Mouse (Mus musculus): ENCODE data around the gene Plagl1.
A peak's percentile ranks its signal among the peaks of the same experiment; 100 is the strongest.
"Not testable (repeated sequence)": the region's sequence is repeated elsewhere in the genome, so short reads cannot be mapped to it uniquely, and the experiment has no call there.

Plagl1 gene

GRCm38 (mm10) chr10:13060021-13060668, at the start of gene Plagl1:
Plagl1 (plus strand) TSS chr10:13060504.
- no peak for DNase-seq (ENCODE audit: low read depth in 1 of 2, low spot score in 2 of 2)

DNA sequence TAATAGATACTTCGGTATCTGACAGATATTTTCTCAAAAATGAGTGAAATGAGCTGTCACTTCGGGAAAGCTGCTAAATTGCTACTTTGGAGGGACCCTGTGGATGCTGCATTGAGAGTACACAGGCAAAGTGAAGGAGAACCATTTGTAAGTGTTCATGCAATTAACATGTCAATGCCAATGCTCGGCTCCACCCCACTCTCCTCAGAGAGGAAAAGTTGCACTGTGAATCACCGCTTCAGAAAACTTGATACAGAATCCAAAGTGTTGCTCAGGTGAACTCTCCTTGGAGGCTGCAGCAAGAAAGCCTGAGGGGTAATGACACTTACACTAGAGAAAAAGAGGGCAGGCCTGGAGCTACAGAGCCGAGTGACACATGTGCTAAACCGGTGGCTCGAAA, 46.3 kb upstream of the Plagl1 start:
- DNase-seq (ENCODE audit: low read depth in 1 of 2, low spot score in 2 of 2): no peak

GRCm38 (mm10) chr10:13016573-13016972, 43.7 kb upstream of the Plagl1 start:
- peak in 1 of 2 experiments; percentile 9 for DNase-seq (ENCODE audit: low read depth in 1 of 2, low spot score in 2 of 2)

DNA sequence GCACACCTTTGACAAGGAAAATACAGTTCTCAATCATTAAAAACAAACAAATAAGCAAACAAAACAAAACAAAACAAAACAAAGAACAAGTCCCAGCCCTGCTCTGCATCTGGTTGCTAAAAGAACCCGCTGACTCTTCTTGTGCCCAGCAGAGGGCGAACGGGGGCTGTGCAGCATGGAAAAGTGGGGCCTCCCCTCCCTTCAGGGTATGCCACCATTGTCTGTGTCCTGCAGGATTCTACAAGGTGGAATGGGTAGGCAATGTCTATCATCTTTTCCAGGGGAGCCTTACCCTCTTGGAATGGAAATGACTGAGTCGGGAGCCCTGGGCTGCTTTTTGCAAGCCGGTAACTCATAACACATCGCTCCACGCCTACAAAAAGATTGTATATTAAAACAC, 41.8 kb upstream of the Plagl1 start:
- no peak for DNase-seq (ENCODE audit: low read depth in 1 of 2, low spot score in 2 of 2)

- DNase-seq (ENCODE audit: low read depth in 1 of 2, low spot score in 2 of 2): no peak
Observed at GRCm38 (mm10) chr10:13019026-13019425, 41.3 kb upstream of the Plagl1 start.

GRCm38 (mm10) chr10:13022103-13022502, 38.2 kb upstream of the Plagl1 start:
- no peak for DNase-seq (ENCODE audit: low read depth in 1 of 2, low spot score in 2 of 2)

GRCm38 (mm10) chr10:13023985-13024384, 36.3 kb upstream of the Plagl1 start:
- not testable (repeated sequence) for DNase-seq (ENCODE audit: low read depth in 1 of 2, low spot score in 2 of 2)

GRCm38 (mm10) chr10:13027702-13028101, 32.6 kb upstream of the Plagl1 start:
- DNase-seq (ENCODE audit: low read depth in 1 of 2, low spot score in 2 of 2): no peak

GRCm38 (mm10) chr10:13028215-13028614, 32.1 kb upstream of the Plagl1 start:
- no peak for DNase-seq (ENCODE audit: low read depth in 1 of 2, low spot score in 2 of 2)

DNA sequence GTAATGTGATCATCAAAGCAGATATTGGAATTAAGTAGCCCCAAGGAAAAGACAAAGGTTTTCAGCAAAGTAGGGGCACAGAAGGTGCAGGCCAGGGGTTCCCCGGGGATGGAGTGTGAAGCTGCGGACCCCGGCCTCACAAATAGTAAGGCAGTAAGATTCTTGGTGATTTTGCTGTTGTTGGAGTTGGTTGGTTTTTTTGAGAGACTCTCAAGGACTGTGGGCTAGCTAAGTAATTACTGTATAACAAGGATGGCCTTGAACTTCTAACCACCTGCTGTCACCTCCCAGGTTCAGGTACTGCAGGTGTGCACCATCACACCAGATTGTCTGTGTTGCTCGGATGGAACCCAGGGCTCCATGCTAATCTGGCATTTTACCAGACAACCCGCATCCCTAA, 30.9 kb upstream of the Plagl1 start:
- no peak for DNase-seq (ENCODE audit: low read depth in 1 of 2, low spot score in 2 of 2)

DNA sequence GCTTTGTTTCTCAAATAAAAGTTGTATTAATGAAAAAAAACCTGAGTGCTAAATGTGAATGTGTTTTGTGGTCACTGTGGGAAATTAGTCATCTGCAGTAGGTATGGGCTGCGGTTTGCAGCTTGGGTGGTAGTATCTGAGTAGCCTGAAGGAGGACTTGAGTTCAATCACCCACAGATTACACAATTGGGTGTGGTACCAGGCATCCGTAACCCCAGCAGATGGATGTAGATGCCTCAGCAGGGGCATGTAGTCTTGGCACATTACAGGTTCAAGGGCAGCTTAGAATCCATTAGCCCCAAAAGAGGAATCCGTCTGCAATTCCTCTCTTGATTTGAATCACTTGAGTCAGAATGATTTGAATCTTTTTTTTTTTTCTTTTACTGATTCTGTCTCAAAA, 25.0 kb upstream of the Plagl1 start:
- DNase-seq (ENCODE audit: low read depth in 1 of 2, low spot score in 2 of 2): no peak

DNA sequence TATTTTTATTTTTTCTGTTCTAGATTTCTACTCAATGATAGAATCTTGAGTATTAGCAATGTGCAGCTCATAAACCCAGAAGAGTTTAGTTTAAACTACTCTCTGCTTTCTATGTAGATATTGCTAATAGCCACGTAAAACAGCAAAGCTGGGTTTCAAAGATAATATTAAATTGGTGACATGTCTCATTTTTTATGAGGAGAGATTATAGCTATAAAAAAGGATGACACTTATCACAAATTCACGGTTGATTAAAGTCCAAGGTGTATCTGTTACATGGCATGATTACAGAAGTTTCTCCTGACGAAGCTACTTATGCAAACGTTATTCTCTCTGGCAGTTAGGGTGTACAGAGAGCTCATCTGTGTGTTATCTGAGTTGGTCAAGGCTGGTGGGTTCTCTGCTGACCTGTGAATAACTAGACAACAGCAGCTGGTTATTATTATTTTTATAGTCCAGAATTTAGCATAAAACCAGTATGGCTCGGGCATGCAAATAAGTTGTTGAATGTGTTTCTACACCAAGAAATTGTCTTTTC, 20.6 kb upstream of the Plagl1 start:
- DNase-seq (ENCODE audit: low read depth in 1 of 2, low spot score in 2 of 2): no peak

- DNase-seq (ENCODE audit: low read depth in 1 of 2, low spot score in 2 of 2): no peak
Observed at GRCm38 (mm10) chr10:13044659-13045058, 15.6 kb upstream of the Plagl1 start.

- no peak for DNase-seq (ENCODE audit: low read depth in 1 of 2, low spot score in 2 of 2)
Observed at GRCm38 (mm10) chr10:13047816-13048215, 12.5 kb upstream of the Plagl1 start.

GRCm38 (mm10) chr10:13056863-13057381, 3.4 kb upstream of the Plagl1 start:
- DNase-seq (ENCODE audit: low read depth in 1 of 2, low spot score in 2 of 2): no peak

DNA sequence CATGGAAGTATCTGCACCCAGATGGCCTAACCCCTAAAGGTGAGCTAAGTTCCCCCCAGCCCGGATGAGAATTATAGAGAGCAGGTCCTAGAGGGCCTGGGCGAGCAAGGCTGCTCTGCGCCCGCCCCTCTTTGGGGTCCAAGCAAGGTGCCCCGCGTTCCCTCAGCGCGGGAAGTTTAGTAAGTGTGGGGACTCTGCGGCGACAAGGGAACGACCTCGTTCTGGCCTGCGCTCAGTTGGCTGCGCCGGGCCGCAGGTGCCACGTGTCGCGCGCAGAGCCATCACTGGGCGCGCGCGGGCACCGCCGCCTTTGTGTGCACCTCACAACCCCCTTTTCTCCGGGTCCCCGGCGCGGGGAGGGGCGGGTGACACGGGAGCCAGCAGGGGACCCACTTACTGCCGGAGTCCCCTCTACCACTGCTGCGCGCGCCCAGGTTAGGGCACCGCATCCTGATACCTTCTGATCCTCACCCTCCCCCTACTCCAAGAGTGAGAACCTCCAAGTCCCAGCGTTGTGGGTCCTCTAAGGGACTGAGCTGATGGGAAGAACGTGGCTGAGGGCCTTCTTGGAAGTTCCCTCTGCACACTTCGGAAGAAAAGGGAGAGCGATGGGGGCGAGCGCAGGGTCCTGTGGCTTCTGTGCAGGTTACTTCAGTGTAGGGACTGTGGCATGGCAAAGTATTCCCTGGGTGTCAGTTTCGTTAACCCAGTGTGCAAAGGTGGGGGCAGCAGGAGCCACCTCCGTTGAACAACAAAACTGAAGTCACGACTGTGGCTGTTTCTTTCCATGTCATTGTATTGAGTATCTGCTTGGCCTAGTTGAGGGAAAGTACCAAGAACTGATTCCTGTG, 742 bp downstream of the Plagl1 start:
- DNase-seq (ENCODE audit: low read depth in 1 of 2, low spot score in 2 of 2): no peak

GRCm38 (mm10) chr10:13062373-13062772, 2.1 kb downstream of the Plagl1 start:
- DNase-seq (ENCODE audit: low read depth in 1 of 2, low spot score in 2 of 2): no peak

DNA sequence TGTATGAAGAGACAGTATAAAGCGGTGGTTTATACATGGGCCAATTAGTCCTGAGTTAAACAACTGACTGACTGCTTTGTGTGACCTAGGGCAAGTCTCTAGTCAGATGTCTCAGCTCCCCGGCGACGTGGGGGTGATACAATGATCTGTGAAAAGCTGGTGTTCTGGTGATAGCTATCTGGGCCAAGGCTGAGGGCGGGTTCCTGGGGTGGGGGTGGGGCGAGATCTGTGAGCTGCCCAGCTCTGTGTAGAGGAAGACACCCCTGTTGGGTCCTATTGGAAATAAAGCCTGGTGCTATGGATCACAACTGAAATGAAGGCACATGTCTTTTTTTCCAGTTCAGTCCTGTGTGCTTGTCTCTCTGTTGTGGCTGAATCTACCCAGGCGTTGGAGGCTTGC, 3.2 kb downstream of the Plagl1 start:
- no peak for DNase-seq (ENCODE audit: low read depth in 1 of 2, low spot score in 2 of 2)

DNA sequence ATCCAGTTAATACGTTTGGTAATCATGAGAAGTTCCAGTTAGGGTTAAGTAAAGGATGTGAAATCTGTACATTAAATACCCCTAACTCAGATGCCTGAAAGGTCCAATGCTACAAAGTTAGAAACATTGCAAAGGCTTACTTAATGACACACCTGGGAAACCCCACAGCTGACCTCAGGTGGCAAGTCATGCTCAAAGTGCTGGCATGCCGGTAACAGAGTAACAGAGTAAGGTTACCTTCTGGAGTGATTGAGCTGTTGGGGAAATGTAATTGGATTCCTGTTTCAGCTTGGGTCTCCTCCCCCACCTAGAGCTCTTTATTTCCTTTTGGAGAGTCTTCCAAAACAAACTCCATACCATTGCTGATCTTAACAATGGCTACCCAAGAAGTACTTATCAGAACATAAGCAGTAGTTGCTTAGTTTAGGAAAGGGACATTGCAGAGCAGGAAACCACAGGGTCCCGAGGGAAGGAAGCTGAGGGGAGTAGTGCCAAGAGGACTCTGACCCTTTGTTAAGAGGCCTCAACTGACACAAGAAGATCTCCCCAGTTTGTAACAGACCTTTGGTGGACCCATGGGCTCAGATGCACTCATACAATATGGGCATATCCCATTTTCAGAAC, 4.9 kb downstream of the Plagl1 start:
- no peak for DNase-seq (ENCODE audit: low read depth in 1 of 2, low spot score in 2 of 2)

- no peak for DNase-seq (ENCODE audit: low read depth in 1 of 2, low spot score in 2 of 2)
Observed at GRCm38 (mm10) chr10:13071031-13071430, 10.7 kb downstream of the Plagl1 start.

DNA sequence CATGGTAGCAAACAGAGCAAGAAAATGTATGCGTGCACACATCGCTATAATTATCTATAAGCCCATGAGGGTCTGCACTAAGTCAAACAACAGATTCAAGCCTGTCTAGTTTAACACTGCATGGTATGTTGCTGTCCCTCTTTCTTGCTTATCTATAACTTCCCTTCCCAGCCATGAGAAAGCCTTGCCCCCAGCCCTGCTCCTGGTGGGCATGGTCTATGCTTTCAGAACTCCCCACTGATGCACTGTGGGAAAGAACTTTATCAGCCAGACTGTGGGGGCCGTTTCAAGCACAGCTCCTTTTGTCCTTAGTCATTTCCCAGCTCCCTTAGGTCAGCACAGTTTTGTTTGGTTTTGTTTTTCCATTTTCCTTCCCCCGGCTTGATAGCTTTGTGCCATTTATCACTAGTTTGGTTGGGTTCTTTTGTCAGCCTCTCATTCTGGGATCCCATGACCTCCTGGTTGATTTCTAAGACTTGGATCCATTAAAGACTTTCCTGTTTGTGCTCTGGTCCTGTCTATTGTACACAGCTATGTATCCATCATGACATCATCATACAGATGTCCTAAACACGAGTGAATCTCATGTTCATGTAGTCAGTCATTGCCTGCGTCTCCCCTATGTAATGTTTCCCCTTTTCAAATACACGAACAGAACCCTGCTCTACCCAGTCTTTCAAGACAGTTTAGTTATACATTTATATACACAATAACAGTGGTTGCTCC, 16.7 kb downstream of the Plagl1 start:
- DNase-seq (ENCODE audit: low read depth in 1 of 2, low spot score in 2 of 2): no peak

Measured in monocyte, adult 2 months (primary cell).